In the genomic region with DNA sequence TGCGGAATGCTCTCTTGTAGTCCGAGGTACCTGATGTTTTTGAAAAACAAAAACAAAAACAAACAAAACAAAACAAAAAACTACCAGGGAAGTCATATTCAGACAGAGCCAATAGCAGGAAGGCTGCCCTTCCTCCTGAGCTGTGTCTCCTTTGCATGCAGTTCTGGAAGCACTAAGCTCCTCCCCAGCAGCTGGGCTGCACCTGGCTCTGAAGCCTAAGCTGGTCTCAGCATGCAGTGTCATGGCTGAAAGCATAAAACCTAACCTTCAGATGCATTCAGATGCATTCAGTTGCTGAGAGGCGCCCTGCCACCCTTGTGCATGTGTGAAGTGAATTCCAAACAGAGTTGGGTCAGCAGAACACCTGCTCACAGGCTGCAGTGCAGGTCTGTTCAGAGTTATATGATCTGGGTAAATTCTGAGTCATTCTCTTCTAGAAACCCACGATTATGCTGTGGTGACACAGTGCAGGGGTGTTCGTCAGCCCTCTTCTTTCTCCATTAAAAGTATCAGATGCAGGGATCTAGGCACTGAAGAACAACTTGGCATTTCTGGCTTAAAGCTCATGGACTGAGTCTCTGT, we compare ENCODE assay signal across 19 mouse cellular contexts.
DNase-seq lines count a peak whose midpoint lies in the region; ATAC-seq and TF ChIP-seq lines count a peak whose summit lies in the region.
"Had no signal": no experiment of that assay in that cellular context is flagged by ENCODE, and none has a peak within 500 bp of the region (broad histone marks: within the 10 kb centered on the region; RNA-seq: fewer than 3 reads in every experiment).

No protein-coding gene starts in this region.

- ATAC-seq in hindbrain, embryonic 14.5 days (ENCODE audit: low FRiP score) = no peak
- no peak for ATAC-seq in hindbrain, embryonic 12.5 days (ENCODE audit: low FRiP score)
- no peak for ATAC-seq in embryonic facial prominence, embryonic 11.5 days (replicated peaks; ENCODE audit: insufficient number of reproducible peaks, low FRiP score, low TSS enrichment, low read depth)
- peak; percentile 65; the same call in 1 of the 2 replicates for ATAC-seq in midbrain, embryonic 12.5 days (ENCODE audit: low FRiP score, low read depth)
- ATAC-seq: CD4-positive, CD25-positive, alpha-beta regulatory T cell, adult 4 months had no signal

- H3K4me2 ChIP-seq in hindbrain, embryonic 14.5 days (replicated peaks) = no peak overlapping the region
- no peak overlapping the region for H3K4me2 ChIP-seq in hindbrain, embryonic 12.5 days (replicated peaks)
- no peak overlapping the region for H3K4me2 ChIP-seq in embryonic facial prominence, embryonic 11.5 days (ENCODE audit: low read depth, low read length)
- H3K4me2 ChIP-seq in midbrain, embryonic 12.5 days (replicated peaks) = no peak overlapping the region
- H3K4me2 ChIP-seq: limb, embryonic 15.5 days; lung, embryonic 14.5 days had no signal

- no peaks in the 10 kb centered on the region for H3K9me3 ChIP-seq in hindbrain, embryonic 14.5 days (ENCODE audit: control insufficient read depth, low read length)
- no peaks in the 10 kb centered on the region for H3K9me3 ChIP-seq in hindbrain, embryonic 12.5 days (replicated peaks)
- no peaks in the 10 kb centered on the region for H3K9me3 ChIP-seq in embryonic facial prominence, embryonic 11.5 days (replicated peaks; ENCODE audit: control insufficient read depth, low read length)
- H3K9me3 ChIP-seq in midbrain, embryonic 12.5 days = 0 out of 2 replicates have a peak, but pooled peaks cover 4% of the 10 kb centered on the region
- H3K9me3 ChIP-seq: limb, embryonic 15.5 days had no signal

- 0 out of 2 replicates have a peak, but pooled peaks cover 3% of the 10 kb centered on the region for H3K4me1 ChIP-seq in hindbrain, embryonic 14.5 days (replicated peaks; ENCODE audit: control insufficient read depth, insufficient read depth, low read length)
- 0 out of 2 replicates have a peak, but pooled peaks cover 3% of the 10 kb centered on the region for H3K4me1 ChIP-seq in hindbrain, embryonic 12.5 days
- H3K4me1 ChIP-seq in embryonic facial prominence, embryonic 11.5 days (ENCODE audit: control insufficient read depth, insufficient read depth, low read length) = no peaks in the 10 kb centered on the region
- H3K4me1 ChIP-seq in midbrain, embryonic 12.5 days = peaks cover 6% of the 10 kb centered on the region
- H3K4me1 ChIP-seq: limb, embryonic 15.5 days had no signal

- no peak overlapping the region for H3K4me3 ChIP-seq in hindbrain, embryonic 14.5 days (replicated peaks; ENCODE audit: low read length)
- no peak overlapping the region for H3K4me3 ChIP-seq in hindbrain, embryonic 12.5 days
- H3K4me3 ChIP-seq in embryonic facial prominence, embryonic 11.5 days (ENCODE audit: low read depth, low read length) = no peak overlapping the region
- no peak overlapping the region for H3K4me3 ChIP-seq in midbrain, embryonic 12.5 days
- H3K4me3 ChIP-seq: erythroblast, embryonic 14.5 days; gastrocnemius, adult 2 months; limb, embryonic 15.5 days had no signal

- no peak for TF ChIP-seq CTCF in brain, embryonic 14.5 days (IDR thresholded peaks at IDR 0.05; ENCODE audit: borderline replicate concordance, extremely low read depth, insufficient read depth, insufficient read length)

- H3K27ac ChIP-seq in hindbrain, embryonic 14.5 days = no peak overlapping the region
- no peak overlapping the region for H3K27ac ChIP-seq in hindbrain, embryonic 12.5 days
- no peak overlapping the region for H3K27ac ChIP-seq in embryonic facial prominence, embryonic 11.5 days (replicated peaks; ENCODE audit: low read depth, low read length)
- peak overlapping the region; percentile 6; the same call in 1 of the 2 replicates for H3K27ac ChIP-seq in midbrain, embryonic 12.5 days (replicated peaks)
- H3K27ac ChIP-seq: gastrocnemius, adult 2 months; limb, embryonic 15.5 days had no signal

- peak; percentile 36 for DNase-seq in hindbrain, embryonic 14.5 days (ENCODE audit: low spot score)
- DNase-seq in brain, embryonic 14.5 days (ENCODE audit: low read depth) = peak; percentile 79
- DNase-seq in embryonic facial prominence, embryonic 11.5 days (ENCODE audit: low spot score) = peak; percentile 42
- no peak for DNase-seq in adrenal gland, adult 2 months
- DNase-seq in frontal cortex, postnatal 14 days (ENCODE audit: low spot score in 2 of 2) = no peak
- no peak for DNase-seq in urinary bladder, adult 2 months (ENCODE audit: low spot score)
- DNase-seq: adrenal gland, postnatal 36 days; cerebellum, postnatal 25 days; gastrocnemius, adult 2 months; heart, adult 18-20 months; kidney, adult 18-20 months; kidney, postnatal 25 days; lung, embryonic 14.5 days; thymus, adult 18-20 months had no signal

- H3K27me3 ChIP-seq in hindbrain, embryonic 14.5 days (ENCODE audit: control insufficient read depth, insufficient read depth, low read length) = no peaks in the 10 kb centered on the region
- no peaks in the 10 kb centered on the region for H3K27me3 ChIP-seq in hindbrain, embryonic 12.5 days
- no peaks in the 10 kb centered on the region for H3K27me3 ChIP-seq in embryonic facial prominence, embryonic 11.5 days (ENCODE audit: control insufficient read depth, insufficient read depth, low read length)
- H3K27me3 ChIP-seq in midbrain, embryonic 12.5 days = no peaks in the 10 kb centered on the region
- H3K27me3 ChIP-seq: limb, embryonic 15.5 days had no signal

- no peak for TF ChIP-seq POLR2A in brain, embryonic 14.5 days (IDR thresholded peaks at IDR 0.05; ENCODE audit: borderline replicate concordance, extremely low read depth, insufficient read depth, insufficient read length, poor library complexity, severe bottlenecking)

- no peak overlapping the region for H3K9ac ChIP-seq in hindbrain, embryonic 14.5 days
- no peak overlapping the region for H3K9ac ChIP-seq in hindbrain, embryonic 12.5 days
- no peak overlapping the region for H3K9ac ChIP-seq in embryonic facial prominence, embryonic 11.5 days (replicated peaks; ENCODE audit: low read length)
- H3K9ac ChIP-seq in midbrain, embryonic 12.5 days (replicated peaks) = no peak overlapping the region
- H3K9ac ChIP-seq: limb, embryonic 15.5 days; lung, embryonic 14.5 days had no signal

- 63% methylated on average over 5 of the region's 5 CpGs for WGBS in hindbrain, embryonic 14.5 days
- WGBS in hindbrain, embryonic 12.5 days = 57% methylated on average over 5 of the region's 5 CpGs
- 63% methylated on average over 5 of the region's 5 CpGs for WGBS in embryonic facial prominence, embryonic 11.5 days
- WGBS in midbrain, embryonic 12.5 days = 56% methylated on average over 5 of the region's 5 CpGs

- no peaks in the 10 kb centered on the region for H3K36me3 ChIP-seq in hindbrain, embryonic 14.5 days (replicated peaks; ENCODE audit: control insufficient read depth, insufficient read depth)
- H3K36me3 ChIP-seq in hindbrain, embryonic 12.5 days = no peaks in the 10 kb centered on the region
- no peaks in the 10 kb centered on the region for H3K36me3 ChIP-seq in embryonic facial prominence, embryonic 11.5 days (replicated peaks; ENCODE audit: control insufficient read depth, insufficient read depth, low read depth, low read length)
- H3K36me3 ChIP-seq in midbrain, embryonic 12.5 days = no peaks in the 10 kb centered on the region
- H3K36me3 ChIP-seq: limb, embryonic 15.5 days had no signal

Comparison
In these comparisons a context has a peak if more than half of its experiments do, and no peak if none do; other contexts are left out.
1. DNase-seq: peak in hindbrain, embryonic 14.5 days (single experiment), brain, embryonic 14.5 days (single experiment) and embryonic facial prominence, embryonic 11.5 days (single experiment); none in adrenal gland, adult 2 months (single experiment), frontal cortex, postnatal 14 days (0 of 2) and urinary bladder, adult 2 months (single experiment).